Mouse (Mus musculus) lung, embryonic 15.5 days (tissue): Measurements from ENCODE around the gene Hipk2. TPM values are rescaled to one million over a fixed set of nuclear protein-coding genes. Genes with fewer than 3 reads are reported as not detected.
A peak's percentile ranks its signal among the peaks of the same experiment; 100 is the strongest.

Experiments used
- ATAC-seq: fragments of 200-750 bp; cut with Nextera tagmentation; 2 replicates; pipeline ENCODE4 v1.8.0; 2017; ENCODE audit warnings: moderate number of reproducible peaks, borderline replicate concordance; ENCODE audit not compliant: low FRiP score, low TSS enrichment; ENCODE audit errors: extremely low read depth
- H3K27ac ChIP-seq: fragments of 300-500 bp; sonication (generic); 2 replicates; pipeline ENCODE4 v1.5.1; 2015; ENCODE audit warnings: moderate library complexity, mild to moderate bottlenecking, inconsistent platforms
- H3K27me3 ChIP-seq: fragments of 300-500 bp; sonication (generic); 2 replicates; pipeline ENCODE4 v1.6.1; 2015; ENCODE audit warnings: inconsistent platforms
- H3K36me3 ChIP-seq: fragments of 300-500 bp; sonication (generic); 2 replicates; pipeline ENCODE4 v1.6.1; 2015; ENCODE audit warnings: inconsistent platforms
- H3K4me1 ChIP-seq: fragments of 300-500 bp; sonication (generic); 2 replicates; pipeline ENCODE4 v1.6.1; 2015; ENCODE audit warnings: inconsistent platforms
- H3K4me2 ChIP-seq: fragments of 300-500 bp; sonication (generic); 2 replicates; pipeline ENCODE4 v1.6.1; 2015; ENCODE audit warnings: inconsistent platforms, mild to moderate bottlenecking, moderate library complexity
- H3K4me3 ChIP-seq: fragments of 300-500 bp; sonication (generic); 2 replicates; pipeline ENCODE4 v1.5.1; 2015; ENCODE audit warnings: mild to moderate bottlenecking, inconsistent platforms
- H3K9ac ChIP-seq: fragments of 300-500 bp; sonication (generic); 2 replicates; pipeline ENCODE4 v1.6.1; 2015; ENCODE audit warnings: inconsistent platforms
- H3K9me3 ChIP-seq: fragments of 300-500 bp; sonication (generic); 2 replicates; pipeline ENCODE4 v1.6.1; 2016; ENCODE audit warnings: inconsistent platforms
- WGBS: fragments of 180-500 bp; shearing (Covaris S2); methylation state at CpG from one replicate; pipeline ENCODE4 v1.1.7; 2015; 5-methylcytosine and 5-hydroxymethylcytosine counted together
- polyA plus RNA-seq: library from polyadenylated mRNA; unstranded; fragments of >200 nt; fragmentation: Nextera tagmentation; extraction: Ambion mirVana; gene quantifications from 2 replicates; pipeline ENCODE4 v1.2.1, GENCODE M21; 2015

Hipk2 gene
- polyA plus RNA-seq, 1 experiment from 2014 or later = 21.8 TPM

- H3K4me3 ChIP-seq = no peak overlapping the region
- H3K4me1 ChIP-seq = no peaks in the 10 kb centered on the region; the same call in 1 of the 2 replicates
- H3K36me3 ChIP-seq = no peaks in the 10 kb centered on the region
- no peaks in the 10 kb centered on the region for H3K27me3 ChIP-seq
- no peak overlapping the region for H3K27ac ChIP-seq
- H3K9me3 ChIP-seq = no peaks in the 10 kb centered on the region
- 83% methylated on average over 2 of the region's 2 CpGs for WGBS
- no peak overlapping the region for H3K9ac ChIP-seq
- no peak overlapping the region for H3K4me2 ChIP-seq
- ATAC-seq = no peak
Measured at GRCm38 (mm10) chr6:38755961-38756360, 120.0 kb downstream of the Hipk2 start.

GRCm38 (mm10) chr6:38755188-38755587 is 120.8 kb downstream of the Hipk2 start:
- H3K9ac ChIP-seq = no peak overlapping the region
- no peak overlapping the region for H3K27ac ChIP-seq
- H3K4me1 ChIP-seq = no peaks in the 10 kb centered on the region; the same call in 1 of the 2 replicates
- H3K27me3 ChIP-seq = no peaks in the 10 kb centered on the region
- H3K4me3 ChIP-seq = no peak overlapping the region
- ATAC-seq = no peak
- no peak overlapping the region for H3K4me2 ChIP-seq
- no peaks in the 10 kb centered on the region for H3K36me3 ChIP-seq
- WGBS = 79% methylated on average over 2 of the region's 2 CpGs
- no peaks in the 10 kb centered on the region for H3K9me3 ChIP-seq

- no peak for ATAC-seq
- no peaks in the 10 kb centered on the region for H3K27me3 ChIP-seq
Measured at GRCm38 (mm10) chr6:38753729-38754128, 122.2 kb downstream of the Hipk2 start.

GRCm38 (mm10) chr6:38753025-38753424 is 122.9 kb downstream of the Hipk2 start:
- Histone ChIP-seq H3K4me1 (no peaks in the 10 kb centered on the region), H3K9me3 (no peaks in the 10 kb centered on the region), H3K27ac (no peak overlapping the region), H3K9ac (no peak overlapping the region), H3K27me3 (no peaks in the 10 kb centered on the region), H3K36me3 (no peaks in the 10 kb centered on the region), H3K4me2 (no peak overlapping the region), H3K4me3 (no peak overlapping the region)
- WGBS = 55% methylated on average over 2 of the region's 2 CpGs
- no peak for ATAC-seq

More at GRCm38 (mm10) chr6:38753729-38754128, 122.2 kb downstream of the Hipk2 start:
- Histone ChIP-seq H3K4me3 (no peak overlapping the region), H3K4me1 (no peaks in the 10 kb centered on the region), H3K36me3 (no peaks in the 10 kb centered on the region), H3K4me2 (no peak overlapping the region), H3K9ac (no peak overlapping the region), H3K9me3 (no peaks in the 10 kb centered on the region), H3K27ac (no peak overlapping the region)
- 76% methylated on average over 2 of the region's 2 CpGs for WGBS

GRCm38 (mm10) chr6:38752495-38752894 is 123.5 kb downstream of the Hipk2 start:
- Histone ChIP-seq H3K4me1 (no peaks in the 10 kb centered on the region), H3K4me2 (no peak overlapping the region), H3K36me3 (no peaks in the 10 kb centered on the region), H3K9ac (no peak overlapping the region), H3K4me3 (no peak overlapping the region), H3K27me3 (no peaks in the 10 kb centered on the region), H3K9me3 (no peaks in the 10 kb centered on the region), H3K27ac (no peak overlapping the region)
- 70% methylated on average over 6 of the region's 6 CpGs for WGBS
- ATAC-seq = no peak

GRCm38 (mm10) chr6:38748037-38748436 is 127.9 kb downstream of the Hipk2 start:
- no peak overlapping the region for H3K4me2 ChIP-seq
- peaks cover 11% of the 10 kb centered on the region for H3K36me3 ChIP-seq
- H3K27me3 ChIP-seq = no peaks in the 10 kb centered on the region
- H3K27ac ChIP-seq = no peak overlapping the region
- ATAC-seq = no peak
- 81% methylated on average over 4 of the region's 4 CpGs for WGBS
- no peaks in the 10 kb centered on the region for H3K4me1 ChIP-seq
- no peak overlapping the region for H3K4me3 ChIP-seq
- no peaks in the 10 kb centered on the region for H3K9me3 ChIP-seq
- no peak overlapping the region for H3K9ac ChIP-seq

- Histone ChIP-seq H3K4me1 (no peaks in the 10 kb centered on the region), H3K9me3 (no peaks in the 10 kb centered on the region), H3K36me3 (peaks cover 24% of the 10 kb centered on the region), H3K4me2 (no peak overlapping the region), H3K4me3 (no peak overlapping the region), H3K27ac (no peak overlapping the region), H3K9ac (no peak overlapping the region), H3K27me3 (no peaks in the 10 kb centered on the region)
- no peak for ATAC-seq
- WGBS = 84% methylated on average over 7 of the region's 7 CpGs
Measured at GRCm38 (mm10) chr6:38743351-38743750, 132.6 kb downstream of the Hipk2 start.

GRCm38 (mm10) chr6:38742441-38742840 is 133.5 kb downstream of the Hipk2 start:
- Histone ChIP-seq H3K27me3 (no peaks in the 10 kb centered on the region), H3K9ac (no peak overlapping the region), H3K4me1 (no peaks in the 10 kb centered on the region), H3K4me2 (no peak overlapping the region), H3K36me3 (peaks cover 30% of the 10 kb centered on the region), H3K27ac (no peak overlapping the region), H3K4me3 (no peak overlapping the region), H3K9me3 (no peaks in the 10 kb centered on the region)
- no peak for ATAC-seq
- WGBS = 99% methylated on average over 3 of the region's 3 CpGs

GRCm38 (mm10) chr6:38741024-38741423 is 134.9 kb downstream of the Hipk2 start:
- no peaks in the 10 kb centered on the region for H3K4me1 ChIP-seq
- H3K9ac ChIP-seq = no peak overlapping the region
- ATAC-seq = no peak
- no peak overlapping the region for H3K27ac ChIP-seq
- H3K9me3 ChIP-seq = no peaks in the 10 kb centered on the region
- no peaks in the 10 kb centered on the region for H3K27me3 ChIP-seq
- H3K4me2 ChIP-seq = no peak overlapping the region
- WGBS = 82% methylated on average over 3 of the region's 3 CpGs
- H3K36me3 ChIP-seq = peaks cover 42% of the 10 kb centered on the region
- no peak overlapping the region for H3K4me3 ChIP-seq

- no peak overlapping the region for H3K9ac ChIP-seq
- no peak overlapping the region for H3K4me2 ChIP-seq
- H3K4me1 ChIP-seq = no peaks in the 10 kb centered on the region
- H3K27me3 ChIP-seq = no peaks in the 10 kb centered on the region
- ATAC-seq = no peak
- no peak overlapping the region for H3K27ac ChIP-seq
- WGBS = 54% methylated on average over 3 of the region's 3 CpGs
- no peak overlapping the region for H3K4me3 ChIP-seq
- H3K36me3 ChIP-seq = peaks cover 42% of the 10 kb centered on the region
- no peaks in the 10 kb centered on the region for H3K9me3 ChIP-seq
Measured at GRCm38 (mm10) chr6:38739266-38739665, 136.7 kb downstream of the Hipk2 start.

- Histone ChIP-seq H3K9ac (no peak overlapping the region), H3K9me3 (no peaks in the 10 kb centered on the region), H3K4me1 (no peaks in the 10 kb centered on the region), H3K4me2 (no peak overlapping the region), H3K4me3 (no peak overlapping the region), H3K27ac (no peak overlapping the region), H3K36me3 (peaks cover 35% of the 10 kb centered on the region), H3K27me3 (no peaks in the 10 kb centered on the region)
- WGBS = 54% methylated on average over 2 of the region's 2 CpGs
- no peak for ATAC-seq
Measured at GRCm38 (mm10) chr6:38737763-38738162, 138.2 kb downstream of the Hipk2 start.

- Histone ChIP-seq H3K27ac (no peak overlapping the region), H3K9me3 (no peaks in the 10 kb centered on the region), H3K9ac (no peak overlapping the region), H3K4me1 (no peaks in the 10 kb centered on the region), H3K4me3 (no peak overlapping the region), H3K4me2 (no peak overlapping the region), H3K27me3 (no peaks in the 10 kb centered on the region), H3K36me3 (peaks cover 35% of the 10 kb centered on the region)
- WGBS = 26% methylated on average over 4 of the region's 4 CpGs
- ATAC-seq = peak; percentile 64; the same call in 1 of the 2 replicates
Measured at GRCm38 (mm10) chr6:38736240-38736639, 139.7 kb downstream of the Hipk2 start.

GRCm38 (mm10) chr6:38732681-38733080 is 143.3 kb downstream of the Hipk2 start:
- Histone ChIP-seq H3K9me3 (no peaks in the 10 kb centered on the region), H3K27me3 (no peaks in the 10 kb centered on the region), H3K4me2 (no peak overlapping the region), H3K4me3 (no peak overlapping the region), H3K36me3 (peaks cover 46% of the 10 kb centered on the region), H3K9ac (no peak overlapping the region), H3K27ac (no peak overlapping the region), H3K4me1 (no peaks in the 10 kb centered on the region)
- ATAC-seq = no peak
- 78% methylated on average over 3 of the region's 3 CpGs for WGBS
